Comparison of ENCODE assay signal across 18 mouse cellular contexts in the genomic region with DNA sequence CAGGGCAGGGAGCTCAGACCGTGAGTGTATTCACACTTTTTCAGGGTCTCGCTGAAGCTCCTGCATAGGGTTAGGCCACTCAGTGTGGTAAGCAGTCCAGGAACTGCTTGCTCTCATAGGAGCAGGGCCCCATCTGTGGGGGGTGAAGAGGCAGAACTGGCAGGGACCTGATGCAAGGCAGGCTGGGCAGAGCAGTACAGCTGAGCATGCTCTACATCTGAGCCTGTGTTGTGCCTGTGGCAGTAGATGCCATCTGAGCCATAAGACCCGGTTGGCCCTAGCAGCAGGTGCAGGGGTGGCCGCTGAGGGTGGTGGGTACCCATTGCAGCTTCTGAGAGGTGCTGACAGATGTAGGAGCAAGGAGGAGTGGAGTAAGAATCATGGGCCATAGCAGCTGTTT.
DNase-seq lines count a peak whose midpoint lies in the region; ATAC-seq and TF ChIP-seq lines count a peak whose summit lies in the region.
"Had no signal": no experiment of that assay in that cellular context is flagged by ENCODE, and none has a peak within 500 bp of the region (broad histone marks: within the 10 kb centered on the region; RNA-seq: fewer than 3 reads in every experiment).

No protein-coding gene starts in this region.

- no peak for TF ChIP-seq POLR2A in brain, embryonic 14.5 days (IDR thresholded peaks at IDR 0.05; ENCODE audit: borderline replicate concordance, extremely low read depth, insufficient read depth, insufficient read length, poor library complexity, severe bottlenecking)

- H3K27ac ChIP-seq in forebrain, embryonic 16.5 days (ENCODE audit: low read length) = no peak overlapping the region
- no peak overlapping the region for H3K27ac ChIP-seq in forebrain, postnatal 0 days (ENCODE audit: low read depth, low read length)
- H3K27ac ChIP-seq in lung, embryonic 16.5 days (ENCODE audit: low read length) = no peak overlapping the region
- no peak overlapping the region for H3K27ac ChIP-seq in midbrain, embryonic 13.5 days
- H3K27ac ChIP-seq: embryonic facial prominence, embryonic 15.5 days; heart, embryonic 13.5 days; limb, embryonic 12.5 days had no signal

- peak; percentile 50; the same call in 1 of the 2 replicates for ATAC-seq in forebrain, embryonic 16.5 days
- no peak for ATAC-seq in forebrain, postnatal 0 days
- 0 out of 2 replicates have a peak, but pooled peaks have one; percentile 36 for ATAC-seq in lung, embryonic 16.5 days (ENCODE audit: low read depth)
- ATAC-seq in midbrain, embryonic 13.5 days = peak; percentile 67
- ATAC-seq: inflammation-experienced regulatory T-cells, adult 6 months had no signal

- no peak for TF ChIP-seq CTCF in forebrain, postnatal 0 days (IDR thresholded peaks at IDR 0.05; ENCODE audit: low read depth)
- TF ChIP-seq CTCF in brain, embryonic 14.5 days (IDR thresholded peaks at IDR 0.05; ENCODE audit: borderline replicate concordance, extremely low read depth, insufficient read depth, insufficient read length) = no peak

- H3K9me3 ChIP-seq in forebrain, embryonic 16.5 days (ENCODE audit: control insufficient read depth, low read length) = no peaks in the 10 kb centered on the region
- H3K9me3 ChIP-seq in forebrain, postnatal 0 days (ENCODE audit: low read length) = no peaks in the 10 kb centered on the region
- no peaks in the 10 kb centered on the region for H3K9me3 ChIP-seq in lung, embryonic 16.5 days (ENCODE audit: control insufficient read depth, low read length)
- no peaks in the 10 kb centered on the region for H3K9me3 ChIP-seq in midbrain, embryonic 13.5 days
- H3K9me3 ChIP-seq: embryonic facial prominence, embryonic 15.5 days; heart, embryonic 13.5 days; limb, embryonic 12.5 days had no signal

- WGBS in forebrain, embryonic 16.5 days = 65% methylated on average over 4 of the region's 4 CpGs
- 76% methylated on average over 4 of the region's 4 CpGs for WGBS in forebrain, postnatal 0 days
- WGBS in lung, embryonic 16.5 days = 63% methylated on average over 4 of the region's 4 CpGs
- 67% methylated on average over 4 of the region's 4 CpGs for WGBS in midbrain, embryonic 13.5 days

- no peak overlapping the region for H3K4me2 ChIP-seq in forebrain, embryonic 16.5 days (ENCODE audit: low read length)
- no peak overlapping the region for H3K4me2 ChIP-seq in forebrain, postnatal 0 days (ENCODE audit: low read depth)
- no peak overlapping the region for H3K4me2 ChIP-seq in lung, embryonic 16.5 days (ENCODE audit: low read depth, low read length)
- H3K4me2 ChIP-seq in midbrain, embryonic 13.5 days (replicated peaks) = no peak overlapping the region
- H3K4me2 ChIP-seq: embryonic facial prominence, embryonic 15.5 days; heart, embryonic 13.5 days; limb, embryonic 12.5 days had no signal

- H3K27me3 ChIP-seq in forebrain, embryonic 16.5 days (replicated peaks; ENCODE audit: control insufficient read depth, insufficient read depth, low read length) = no peaks in the 10 kb centered on the region
- H3K27me3 ChIP-seq in forebrain, postnatal 0 days (ENCODE audit: insufficient read depth, low read length) = no peaks in the 10 kb centered on the region
- no peaks in the 10 kb centered on the region for H3K27me3 ChIP-seq in lung, embryonic 16.5 days (ENCODE audit: control insufficient read depth, insufficient read depth, low read depth, low read length)
- no peaks in the 10 kb centered on the region for H3K27me3 ChIP-seq in midbrain, embryonic 13.5 days
- H3K27me3 ChIP-seq: embryonic facial prominence, embryonic 15.5 days; heart, embryonic 13.5 days; limb, embryonic 12.5 days had no signal

- no peak for DNase-seq in forebrain, postnatal 0 days
- no peak for DNase-seq in lung, postnatal 36 days
- DNase-seq in brain, embryonic 14.5 days (ENCODE audit: low read depth) = peak; percentile 46
- DNase-seq in thymus, postnatal 4 days = no peak
- DNase-seq in gastrocnemius, adult 8-10 months (ENCODE audit: low spot score in 2 of 2) = no peak
- DNase-seq: adrenal gland, adult 8-10 months; cerebellum, adult 11 months; kidney, adult 2 months; kidney, postnatal 10 days; lung, adult 18-20 months; thymus, postnatal 36 days had no signal

- H3K4me3 ChIP-seq in forebrain, embryonic 16.5 days (replicated peaks; ENCODE audit: low read length) = no peak overlapping the region
- no peak overlapping the region for H3K4me3 ChIP-seq in forebrain, postnatal 0 days (ENCODE audit: low read depth, low read length)
- no peak overlapping the region for H3K4me3 ChIP-seq in lung, embryonic 16.5 days (ENCODE audit: low read length)
- H3K4me3 ChIP-seq in midbrain, embryonic 13.5 days (replicated peaks) = no peak overlapping the region
- H3K4me3 ChIP-seq: embryonic facial prominence, embryonic 15.5 days; heart, embryonic 13.5 days; limb, embryonic 12.5 days had no signal

- H3K4me1 ChIP-seq in forebrain, embryonic 16.5 days (replicated peaks; ENCODE audit: control insufficient read depth, insufficient read depth, low read length) = peaks cover 4% of the 10 kb centered on the region; the same call in 1 of the 2 replicates
- H3K4me1 ChIP-seq in forebrain, postnatal 0 days (ENCODE audit: insufficient read depth) = no peaks in the 10 kb centered on the region
- H3K4me1 ChIP-seq in lung, embryonic 16.5 days (replicated peaks; ENCODE audit: control insufficient read depth, insufficient read depth, low read length) = no peaks in the 10 kb centered on the region; the same call in 1 of the 2 replicates
- H3K4me1 ChIP-seq in midbrain, embryonic 13.5 days (replicated peaks) = no peaks in the 10 kb centered on the region; the same call in 1 of the 2 replicates
- H3K4me1 ChIP-seq: embryonic facial prominence, embryonic 15.5 days; limb, embryonic 12.5 days had no signal

- no peaks in the 10 kb centered on the region for H3K36me3 ChIP-seq in forebrain, embryonic 16.5 days (ENCODE audit: control insufficient read depth, insufficient read depth)
- no peaks in the 10 kb centered on the region for H3K36me3 ChIP-seq in forebrain, postnatal 0 days (ENCODE audit: insufficient read depth)
- H3K36me3 ChIP-seq in lung, embryonic 16.5 days (ENCODE audit: control insufficient read depth, insufficient read depth, low read length) = no peaks in the 10 kb centered on the region
- no peaks in the 10 kb centered on the region for H3K36me3 ChIP-seq in midbrain, embryonic 13.5 days
- H3K36me3 ChIP-seq: embryonic facial prominence, embryonic 15.5 days; heart, embryonic 13.5 days; limb, embryonic 12.5 days had no signal

- H3K9ac ChIP-seq in forebrain, embryonic 16.5 days (replicated peaks; ENCODE audit: low read depth, low read length) = no peak overlapping the region
- H3K9ac ChIP-seq in forebrain, postnatal 0 days = no peak overlapping the region
- H3K9ac ChIP-seq in lung, embryonic 16.5 days (ENCODE audit: low read length) = no peak overlapping the region
- H3K9ac ChIP-seq in midbrain, embryonic 13.5 days (replicated peaks) = no peak overlapping the region
- H3K9ac ChIP-seq: embryonic facial prominence, embryonic 15.5 days; heart, embryonic 13.5 days; limb, embryonic 12.5 days had no signal
